Mouse (Mus musculus): ENCODE data around the gene Zfp956. TPM values are rescaled to one million over a fixed set of nuclear protein-coding genes. Genes with fewer than 3 reads are reported as not detected.

Gene Zfp956
- 10.7 and 11.0 TPM in 2 replicates for polyA plus RNA-seq (2012; rRNA removed)

GRCm38 (mm10) chr6:47953191-47953726, at the start of gene Zfp956:
Zfp956 (plus strand) TSS chr6:47953390.

GRCm38 (mm10) chr6:47920447-47921340, 32.5 kb upstream of the Zfp956 start, which contains the start of gene Zfp212:
Zfp212 (plus strand) TSS chr6:47920476.

Other genes with a start within 250 kb of the Zfp956 start
- 23.6 and 29.1 TPM in 2 replicates for gene Pdia4, start 140.0 kb upstream of the Zfp956 start, polyA plus RNA-seq (2012; rRNA removed)
- gene Zfp786, start 122.5 kb upstream of the Zfp956 start, polyA plus RNA-seq (2012; rRNA removed) = 0.30 and 0.47 TPM in 2 replicates
- 7.5 and 9.3 TPM in 2 replicates for gene Zfp398, start 117.7 kb upstream of the Zfp956 start, polyA plus RNA-seq (2012; rRNA removed)
- gene Zfp282, start 76.2 kb upstream of the Zfp956 start, polyA plus RNA-seq (2012; rRNA removed) = 8.5 and 9.9 TPM in 2 replicates
- 8.6 and 10.0 TPM in 2 replicates for gene Zfp212, start 32.9 kb upstream of the Zfp956 start, polyA plus RNA-seq (2012; rRNA removed)
- 21.7 and 25.3 TPM in 2 replicates for gene Zfp777, start 95.5 kb downstream of the Zfp956 start, polyA plus RNA-seq (2012; rRNA removed)
- gene Zfp746, start 133.2 kb downstream of the Zfp956 start, polyA plus RNA-seq (2012; rRNA removed) = 23.6 and 24.7 TPM in 2 replicates

All from colon, adult 2 months (tissue).